Mouse (Mus musculus) intestine, postnatal 0 days (tissue): ENCODE measurements at regions not wholly inside any gene's neighbourhood (a gene's known extent, or its start where the extent isn't known, plus 50 kb on each side); places are given as distances from the start of the nearest gene placed in this dataset.

Source experiments
- ATAC-seq: fragments of 200-750 bp; cut with Nextera tagmentation; 2 replicates; pipeline ENCODE4 v1.8.0; 2017; ENCODE audit warnings: mild to moderate bottlenecking, moderate TSS enrichment, moderate library complexity
- H3K27ac ChIP-seq: fragments of 300-500 bp; sonication (generic); 2 replicates; pipeline ENCODE4 v1.5.1; 2014; ENCODE audit warnings: mild to moderate bottlenecking, low read depth, low read length, moderate library complexity
- H3K27me3 ChIP-seq: fragments of 300-500 bp; sonication (generic); replicated peaks from 2 replicates; pipeline ENCODE4 v1.6.1; 2014; ENCODE audit warnings: low read length, mixed read lengths; ENCODE audit not compliant: control insufficient read depth, insufficient read depth
- H3K36me3 ChIP-seq: fragments of 300-500 bp; sonication (generic); 2 replicates; pipeline ENCODE4 v1.6.1; 2014; ENCODE audit warnings: mild to moderate bottlenecking, moderate library complexity; ENCODE audit not compliant: control insufficient read depth, insufficient read depth
- H3K4me1 ChIP-seq: fragments of 300-500 bp; sonication (generic); replicated peaks from 2 replicates; pipeline ENCODE4 v1.6.1; 2014; ENCODE audit warnings: antibody characterized with exemption, low read length, mixed read lengths; ENCODE audit not compliant: control insufficient read depth, insufficient read depth
- H3K4me2 ChIP-seq: fragments of 300-500 bp; sonication (generic); replicated peaks from 2 replicates; pipeline ENCODE4 v1.6.1; 2014; ENCODE audit warnings: low read depth, mild to moderate bottlenecking, moderate library complexity
- H3K4me3 ChIP-seq: fragments of 300-500 bp; sonication (generic); 2 replicates; pipeline ENCODE4 v1.5.1; 2014; ENCODE audit warnings: low read depth, low read length
- H3K9ac ChIP-seq: fragments of 300-500 bp; sonication (generic); 2 replicates; pipeline ENCODE4 v1.6.1; 2014; ENCODE audit warnings: mild to moderate bottlenecking, low read depth, low read length
- H3K9me3 ChIP-seq: fragments of 300-500 bp; sonication (generic); 2 replicates; pipeline ENCODE4 v1.6.1; 2016; ENCODE audit warnings: mixed run types; ENCODE audit not compliant: control insufficient read depth
- CTCF ChIP-seq: sonication (generic); IDR thresholded peaks from 2 replicates; pipeline ENCODE4 v1.5.1; 2016; ENCODE audit warnings: low read depth, mild to moderate bottlenecking, control low read depth, antibody characterized with exemption, moderate library complexity
- WGBS: fragments of 180-500 bp; shearing (Covaris S2); extraction: QIAGEN DNeasy Blood & Tissue Kit; methylation state at CpG from one replicate; pipeline ENCODE4 v1.1.7; 2014; 5-methylcytosine and 5-hydroxymethylcytosine counted together

DNA sequence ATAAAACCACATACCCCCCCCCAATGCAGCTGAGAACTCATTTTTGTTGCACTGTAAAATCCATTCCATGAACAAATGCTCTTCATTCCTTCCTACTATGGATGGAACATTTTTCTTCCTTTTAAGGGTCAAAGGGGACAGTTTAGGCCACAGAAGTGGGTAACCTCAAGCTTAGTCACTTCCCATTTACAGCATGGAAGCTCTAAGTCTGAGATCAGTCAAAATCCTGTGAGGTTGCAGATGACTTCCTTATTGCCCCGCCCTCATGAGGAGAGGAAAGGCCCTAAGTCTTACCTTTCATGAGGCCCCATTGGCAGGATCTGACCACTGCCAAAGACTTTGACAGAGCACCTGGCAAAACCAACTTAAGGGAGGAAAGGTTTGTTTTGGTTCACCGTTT is 94.7 kb upstream of the E030018B13Rik start:
- no peak overlapping the region for H3K4me3 ChIP-seq
- no peak overlapping the region for H3K4me2 ChIP-seq
- ATAC-seq = no peak; the same call in 1 of the 2 replicates
- H3K27me3 ChIP-seq = no peaks in the 10 kb centered on the region
- 64% methylated on average over 2 of the region's 2 CpGs for WGBS
- no peak overlapping the region for H3K9ac ChIP-seq
- no peaks in the 10 kb centered on the region for H3K36me3 ChIP-seq
- H3K4me1 ChIP-seq = no peaks in the 10 kb centered on the region
- TF ChIP-seq CTCF = no peak
- no peaks in the 10 kb centered on the region for H3K9me3 ChIP-seq
- no peak overlapping the region for H3K27ac ChIP-seq

DNA sequence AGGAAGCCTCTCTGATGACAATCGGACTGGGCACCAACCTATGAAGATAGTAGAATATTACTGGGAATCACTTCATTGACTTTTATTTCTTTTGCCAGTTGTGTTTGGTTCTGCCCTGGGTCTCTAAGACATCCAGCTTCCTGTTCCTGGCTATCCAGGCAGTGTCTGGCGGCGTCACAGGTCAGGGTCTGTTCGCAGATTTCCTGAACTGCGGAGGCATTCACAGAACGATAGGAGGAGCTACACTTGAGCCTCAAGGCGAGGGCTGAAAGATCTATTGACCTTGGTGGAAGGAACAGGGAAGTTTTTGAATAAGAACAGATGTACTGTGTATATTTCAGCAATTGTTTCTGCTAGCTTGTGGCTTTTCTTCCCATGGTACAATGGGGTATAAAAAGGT is 92.6 kb upstream of the E030018B13Rik start:
- H3K27me3 ChIP-seq = no peaks in the 10 kb centered on the region
- H3K36me3 ChIP-seq = no peaks in the 10 kb centered on the region
- H3K9me3 ChIP-seq = no peaks in the 10 kb centered on the region
- H3K9ac ChIP-seq = no peak overlapping the region
- H3K27ac ChIP-seq = no peak overlapping the region
- WGBS = 48% methylated on average over 7 of the region's 7 CpGs
- no peak for ATAC-seq
- H3K4me3 ChIP-seq = no peak overlapping the region
- TF ChIP-seq CTCF = peak; percentile 30; the same call in 1 of the 2 replicates
- no peak overlapping the region for H3K4me2 ChIP-seq
- H3K4me1 ChIP-seq = no peaks in the 10 kb centered on the region

DNA sequence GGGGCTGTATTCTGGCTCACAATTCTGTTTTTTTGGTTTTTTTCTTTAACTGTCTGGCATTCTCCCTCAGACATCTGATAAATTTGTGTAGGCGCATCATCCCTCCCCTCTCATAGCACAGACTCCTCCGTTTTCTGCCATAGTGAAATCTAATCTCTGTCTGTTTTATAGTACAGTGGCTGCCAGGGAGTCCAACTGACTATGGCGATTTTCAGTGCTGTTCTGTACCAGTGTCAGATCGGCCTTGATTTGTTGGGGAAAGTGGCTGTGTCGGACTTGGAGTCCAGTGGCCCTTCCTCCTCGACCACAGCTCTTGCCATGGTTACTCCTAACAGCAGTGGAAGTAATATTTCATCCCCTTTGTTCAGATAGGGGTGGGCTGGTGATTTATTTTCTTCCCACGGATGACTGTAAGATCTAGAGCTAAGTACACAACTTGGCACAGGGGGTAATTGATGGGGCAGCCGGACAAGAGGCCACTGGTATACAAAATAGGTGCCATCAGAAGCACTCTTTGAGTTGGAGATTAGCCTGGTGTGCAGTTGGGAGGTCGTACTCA is 87.2 kb upstream of the E030018B13Rik start:
- Histone ChIP-seq H3K4me1 (no peaks in the 10 kb centered on the region), H3K27me3 (no peaks in the 10 kb centered on the region), H3K9ac (no peak overlapping the region), H3K9me3 (no peaks in the 10 kb centered on the region), H3K4me3 (no peak overlapping the region), H3K36me3 (no peaks in the 10 kb centered on the region), H3K4me2 (no peak overlapping the region), H3K27ac (no peak overlapping the region)
- no peak for TF ChIP-seq CTCF
- 77% methylated on average over 9 of the region's 9 CpGs for WGBS
- no peak for ATAC-seq

DNA sequence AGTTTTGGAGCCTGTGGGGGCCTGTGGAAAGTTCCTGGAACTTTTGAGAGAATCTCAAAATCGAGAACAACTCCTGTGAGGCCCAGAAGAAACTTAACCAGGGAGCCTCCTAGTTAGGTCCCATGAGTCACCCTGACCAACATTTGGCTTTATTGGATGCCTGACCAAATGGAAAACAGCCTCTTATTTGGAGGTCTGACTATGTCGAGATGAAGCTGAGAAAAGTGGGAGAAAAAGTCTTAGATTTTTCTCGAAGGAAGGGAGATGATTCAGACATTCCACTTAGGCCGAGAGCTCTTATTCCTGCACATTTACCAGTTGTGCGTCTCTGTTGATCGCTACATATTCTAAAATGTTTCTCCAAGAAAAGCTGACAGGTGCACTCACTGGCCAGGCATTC is 83.0 kb upstream of the E030018B13Rik start:
- no peak for ATAC-seq
- H3K9me3 ChIP-seq = no peaks in the 10 kb centered on the region
- no peak overlapping the region for H3K27ac ChIP-seq
- H3K4me2 ChIP-seq = no peak overlapping the region
- no peak for TF ChIP-seq CTCF
- WGBS = 83% methylated on average over 6 of the region's 6 CpGs
- H3K27me3 ChIP-seq = no peaks in the 10 kb centered on the region
- H3K4me1 ChIP-seq = no peaks in the 10 kb centered on the region
- H3K9ac ChIP-seq = no peak overlapping the region
- H3K4me3 ChIP-seq = no peak overlapping the region
- no peaks in the 10 kb centered on the region for H3K36me3 ChIP-seq

DNA sequence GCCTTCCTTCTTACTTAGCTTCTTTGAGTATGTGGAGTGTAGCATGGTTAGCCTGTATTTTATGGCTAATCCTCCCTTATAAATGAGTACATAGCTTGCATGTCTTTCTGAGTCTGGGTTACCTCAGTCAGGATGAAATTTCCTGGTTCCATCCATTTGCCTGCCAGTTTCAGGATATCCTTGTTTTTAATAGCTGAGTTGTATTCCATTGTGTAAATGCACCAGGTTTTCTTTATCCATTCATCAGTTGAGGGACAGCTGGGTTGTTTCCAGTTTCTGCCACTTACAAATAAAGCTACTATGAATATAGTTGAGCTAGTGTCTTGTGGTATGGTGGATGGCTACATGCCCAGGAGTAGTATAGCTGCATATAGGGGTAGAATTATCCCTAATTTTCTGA is 80.7 kb upstream of the E030018B13Rik start:
- TF ChIP-seq CTCF = no peak
- H3K9me3 ChIP-seq = no peaks in the 10 kb centered on the region
- H3K4me3 ChIP-seq = no peak overlapping the region
- no peak overlapping the region for H3K9ac ChIP-seq
- no peak overlapping the region for H3K27ac ChIP-seq
- H3K4me2 ChIP-seq = no peak overlapping the region
- no peaks in the 10 kb centered on the region for H3K36me3 ChIP-seq
- H3K4me1 ChIP-seq = no peaks in the 10 kb centered on the region
- no peak for ATAC-seq
- no peaks in the 10 kb centered on the region for H3K27me3 ChIP-seq
